Mouse (Mus musculus) neutrophil, adult 5-6 weeks (primary cell): ENCODE measurements around the gene Acap2. TPM values are rescaled to one million over a fixed set of nuclear protein-coding genes. Genes with fewer than 3 reads are reported as not detected.

Experiments
- ATAC-seq: fragments of 151-379, 151-347 bp; 2 replicates; pipeline ENCODE4 v1.8.0; 2017; ENCODE audit warnings: mild to moderate bottlenecking, moderate TSS enrichment; ENCODE audit not compliant: insufficient number of reproducible peaks, poor library complexity, low FRiP score, severe bottlenecking; ENCODE audit errors: extremely low read depth
- total RNA-seq: library from RNA; stranded (forward); fragments of 200-1000 nt; gene quantifications from 2 replicates; pipeline ENCODE4 v1.2.3, GENCODE M21; 2017

Gene Acap2
- total RNA-seq, 1 experiment from 2014 or later = 125 TPM

- ATAC-seq = no peak
Measured at GRCm38 (mm10) chr16:31174880-31175638, 26.0 kb downstream of the Acap2 start.

DNA sequence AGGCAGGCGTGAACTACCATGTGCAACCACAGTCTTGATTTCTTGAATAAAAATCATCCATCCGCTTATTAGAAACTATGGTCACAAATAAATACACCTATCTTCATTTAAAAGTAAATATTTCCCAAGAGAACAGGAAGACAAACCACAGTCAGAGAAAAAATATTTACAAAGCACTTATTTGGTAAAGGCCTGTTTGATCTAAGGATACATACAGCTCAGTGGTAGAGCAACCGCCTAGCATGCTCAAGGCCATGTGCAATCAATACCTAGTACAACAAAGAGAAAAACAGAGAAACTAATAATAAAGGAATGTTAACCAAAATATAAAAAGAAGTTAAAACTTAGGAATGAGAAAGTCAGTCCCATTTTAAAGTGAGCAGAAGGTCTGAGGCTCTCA lies 28.8 kb downstream of the Acap2 start:
- no peak for ATAC-seq

GRCm38 (mm10) chr16:31171418-31171817 lies 29.6 kb downstream of the Acap2 start:
- no peak for ATAC-seq

GRCm38 (mm10) chr16:31170297-31170696 lies 30.7 kb downstream of the Acap2 start:
- no peak for ATAC-seq

GRCm38 (mm10) chr16:31169596-31169995 lies 31.4 kb downstream of the Acap2 start:
- no peak for ATAC-seq

- ATAC-seq = no peak
Measured at GRCm38 (mm10) chr16:31167934-31168333, 33.1 kb downstream of the Acap2 start.

DNA sequence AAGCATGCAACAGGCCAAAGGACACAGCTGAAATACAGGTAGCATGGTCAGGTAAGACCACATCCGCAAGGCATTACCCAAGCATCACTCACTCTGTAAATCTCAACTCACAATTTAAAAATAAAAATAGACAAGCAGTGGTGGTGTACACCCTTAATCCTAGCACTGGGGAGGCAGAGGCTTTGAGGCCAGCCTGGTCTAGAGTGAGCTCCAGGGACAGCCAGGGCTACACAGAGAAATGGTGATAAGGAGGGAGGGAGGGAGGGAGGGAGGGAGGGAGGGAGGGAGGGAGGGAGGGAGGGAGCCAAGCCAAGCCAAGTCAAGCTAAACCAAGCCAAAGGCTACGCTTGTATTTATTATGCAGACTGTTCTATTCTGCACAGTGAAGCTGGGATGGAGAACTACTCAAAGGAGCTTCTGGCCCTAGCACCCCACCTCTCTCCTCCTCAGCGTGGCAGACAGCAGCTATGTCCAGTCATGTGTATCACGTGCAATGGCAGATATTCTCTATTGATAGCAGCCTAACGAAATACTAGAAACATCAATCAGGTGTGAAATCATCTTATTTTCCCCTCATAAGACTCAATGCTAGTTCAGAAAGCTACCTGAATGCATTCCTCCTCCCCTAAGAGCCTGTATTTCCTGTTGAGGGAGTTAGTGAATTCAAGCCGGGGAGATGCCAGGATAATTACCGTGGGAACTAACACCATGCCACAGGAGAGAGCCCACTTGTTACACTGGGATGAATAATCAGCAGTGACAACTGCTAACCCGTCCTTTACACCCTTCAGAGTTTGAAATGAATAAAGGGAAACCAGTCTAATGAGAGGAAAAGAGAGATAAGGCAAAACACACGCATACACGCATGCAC lies 33.8 kb downstream of the Acap2 start:
- ATAC-seq = no peak

GRCm38 (mm10) chr16:31165907-31166306 lies 35.1 kb downstream of the Acap2 start:
- ATAC-seq = no peak

- ATAC-seq = no peak
Measured at GRCm38 (mm10) chr16:31165467-31165866, 35.6 kb downstream of the Acap2 start.

DNA sequence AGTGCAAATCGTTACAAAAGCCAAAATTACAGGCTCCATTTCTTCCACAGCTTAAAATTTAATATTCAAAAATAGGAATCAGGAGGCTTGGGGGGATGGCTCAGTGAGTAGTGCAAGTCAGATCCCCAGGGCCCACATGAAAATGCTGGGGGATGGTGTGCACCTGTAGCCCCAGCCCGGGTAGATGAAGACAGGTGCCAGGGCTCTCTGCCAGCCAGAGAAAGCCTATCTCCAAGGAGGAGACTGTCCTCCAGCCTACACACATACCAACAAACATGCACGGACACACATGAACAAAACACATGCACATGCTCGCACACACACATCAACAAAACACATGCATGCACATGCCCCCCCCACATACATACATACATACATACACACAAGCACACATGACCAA lies 36.9 kb downstream of the Acap2 start:
- no peak for ATAC-seq

DNA sequence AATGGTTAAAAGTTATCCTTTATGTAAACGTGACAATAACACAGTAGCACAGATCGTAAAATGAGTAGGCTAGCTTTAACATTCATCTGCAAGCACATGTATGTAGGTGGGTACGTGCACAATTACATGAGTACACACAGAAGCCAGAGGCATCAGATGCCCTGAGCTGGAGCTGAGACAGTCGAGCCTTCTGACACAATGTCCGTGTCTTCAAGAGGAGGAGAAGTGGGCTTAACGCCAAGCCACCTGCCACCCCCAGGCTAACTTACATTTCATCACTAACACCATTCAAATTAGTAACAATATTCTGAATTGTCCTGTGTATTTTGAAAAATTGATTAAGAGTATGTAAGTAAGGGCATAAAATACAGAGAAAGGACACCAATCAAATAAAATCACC lies 40.6 kb downstream of the Acap2 start:
- no peak for ATAC-seq

DNA sequence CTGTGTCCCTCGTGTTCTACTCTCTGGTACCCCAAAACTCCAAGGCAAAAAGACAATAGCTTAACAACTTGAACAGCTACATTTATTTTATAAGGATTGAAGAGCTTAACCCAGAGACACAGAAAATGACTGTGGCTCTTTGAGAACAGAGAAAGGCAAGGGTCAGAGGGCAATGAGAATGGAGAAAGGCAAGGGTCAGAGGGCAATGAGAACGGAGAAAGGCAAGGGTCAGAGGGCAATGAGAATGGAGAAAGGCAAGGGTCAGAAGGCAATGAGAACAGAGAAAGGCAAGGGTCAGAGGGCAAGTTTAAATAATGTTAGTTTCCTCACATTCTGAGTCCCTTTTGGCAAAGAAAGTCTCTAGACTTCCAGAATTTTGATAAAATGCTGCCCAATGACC lies 41.6 kb downstream of the Acap2 start:
- no peak for ATAC-seq

GRCm38 (mm10) chr16:31149841-31150240 lies 51.2 kb downstream of the Acap2 start:
- no peak for ATAC-seq

DNA sequence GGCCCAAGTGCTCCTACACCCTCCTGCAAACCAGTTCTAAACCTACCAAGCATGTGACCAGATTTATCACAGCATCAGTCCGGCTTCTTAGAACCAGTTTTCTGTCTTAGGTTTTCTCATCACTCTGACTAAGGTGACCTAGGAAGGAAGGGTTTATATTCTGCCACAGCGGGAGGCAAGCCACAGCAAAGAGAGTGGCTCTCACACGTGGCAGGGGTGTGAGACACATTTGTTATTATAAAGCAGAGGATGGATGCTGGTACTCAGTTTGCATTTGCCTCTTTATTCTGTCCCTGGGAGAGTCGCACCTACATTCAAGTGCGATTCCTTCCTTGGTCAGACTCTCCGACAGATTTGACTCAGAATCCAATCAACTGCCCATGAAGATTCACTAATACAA lies 52.2 kb downstream of the Acap2 start:
- no peak for ATAC-seq

- ATAC-seq = no peak
Measured at GRCm38 (mm10) chr16:31147766-31148165, 53.3 kb downstream of the Acap2 start.

DNA sequence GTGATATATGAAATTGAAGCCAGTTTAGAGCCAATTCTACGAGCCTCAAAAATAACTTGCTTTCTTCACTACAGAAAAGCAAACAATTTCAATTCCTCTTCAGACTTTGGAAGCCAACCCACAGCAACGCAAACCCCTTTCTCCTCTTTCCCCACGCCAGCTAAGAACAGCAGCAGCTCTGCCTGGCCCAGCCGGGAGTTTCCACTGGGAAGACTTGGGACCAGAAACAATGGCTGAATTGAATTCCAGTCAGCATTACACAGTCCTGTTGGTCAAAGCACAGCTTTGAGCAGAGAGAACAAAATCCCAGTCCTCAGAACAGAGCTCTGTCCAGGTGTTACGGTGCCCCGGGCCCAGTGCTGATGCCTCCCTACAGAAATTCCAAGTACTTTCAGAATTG lies 59.1 kb downstream of the Acap2 start:
- ATAC-seq = no peak

DNA sequence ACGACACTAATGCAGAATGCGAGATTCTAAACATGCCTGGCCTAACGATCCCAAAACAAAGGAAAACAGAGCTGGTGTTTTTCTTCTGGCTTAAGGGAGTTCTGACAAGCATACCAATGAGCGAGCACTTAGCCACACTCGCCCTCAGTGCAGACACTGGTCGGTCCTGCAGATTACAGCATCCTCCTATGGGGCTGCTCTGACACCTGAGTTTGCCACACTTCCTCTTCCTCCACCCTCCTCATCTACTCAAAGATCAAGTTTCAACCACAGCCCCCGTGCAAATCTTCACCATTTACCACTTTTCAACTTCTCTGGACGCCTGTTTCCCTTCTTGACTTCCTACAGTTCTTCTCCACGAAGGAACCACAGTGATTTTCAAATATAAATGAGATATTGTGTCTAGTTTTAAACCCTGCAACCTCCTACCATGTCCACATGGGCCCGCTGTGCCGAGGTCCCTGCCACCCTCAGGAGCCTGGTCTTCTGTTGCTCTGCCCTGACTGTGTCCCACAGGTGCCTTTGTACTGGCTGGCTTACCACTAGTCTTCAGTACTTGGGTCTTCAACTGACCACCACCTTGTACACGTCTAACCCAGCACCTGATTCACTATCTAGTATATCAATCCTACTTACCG lies 64.3 kb downstream of the Acap2 start:
- peak; percentile 30; the same call in 1 of the 2 replicates for ATAC-seq

DNA sequence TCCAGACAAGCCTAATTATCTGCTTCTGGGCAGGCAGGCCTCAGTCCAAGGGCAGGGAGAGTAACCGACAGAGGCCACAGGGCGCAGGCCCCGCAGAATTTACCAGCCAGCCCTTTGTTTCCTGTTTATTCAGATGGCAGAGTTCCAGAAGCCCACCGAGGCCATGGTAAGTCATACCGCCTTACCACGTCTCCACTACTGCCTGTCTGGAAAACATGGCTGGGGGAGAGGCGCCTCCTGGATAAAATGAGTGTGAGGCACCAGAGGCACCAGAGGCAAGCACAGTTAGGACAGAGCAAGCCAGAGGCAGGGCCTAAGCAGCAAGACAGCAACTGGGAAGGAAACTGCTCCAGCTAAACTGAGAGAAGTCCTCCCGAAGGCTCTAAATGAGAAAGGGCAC lies 65.5 kb downstream of the Acap2 start:
- no peak for ATAC-seq

DNA sequence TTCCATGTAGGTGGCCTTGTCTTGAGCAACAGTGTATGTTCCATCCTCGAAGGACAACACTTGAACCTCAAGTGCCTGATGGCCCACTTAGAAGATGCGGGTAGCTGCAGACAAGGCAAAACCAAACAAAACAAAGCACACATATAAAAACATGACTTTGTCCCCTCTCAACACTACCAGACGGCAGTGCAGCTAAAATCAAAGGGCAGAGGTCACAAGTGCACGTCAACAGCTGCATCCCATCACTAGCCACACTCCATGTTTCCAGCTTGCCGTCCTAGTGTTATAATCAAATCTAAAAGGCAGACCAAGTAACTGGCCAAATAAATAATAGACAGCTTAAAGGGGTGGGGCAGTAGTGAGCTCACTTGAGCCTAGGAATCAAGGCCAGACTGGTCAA lies 69.5 kb downstream of the Acap2 start:
- no peak for ATAC-seq

DNA sequence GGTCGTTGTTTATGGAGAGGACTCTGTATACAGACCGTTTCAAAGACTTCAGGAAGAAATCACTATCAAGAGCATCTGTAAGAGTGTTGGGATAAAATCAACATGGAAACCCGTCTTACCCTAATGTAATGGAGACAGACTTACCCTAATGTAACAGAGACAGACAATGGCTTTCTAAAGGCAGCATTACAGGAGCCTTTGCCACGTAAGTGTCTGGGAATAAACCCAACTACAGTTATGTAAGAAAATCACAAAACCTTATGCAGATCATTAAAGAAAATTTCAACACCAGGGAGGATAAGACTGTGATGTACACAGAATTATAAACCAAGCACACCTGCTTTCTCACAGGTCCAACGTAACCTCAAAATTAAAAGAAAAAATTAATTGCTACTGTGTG lies 72.9 kb downstream of the Acap2 start:
- ATAC-seq = no peak
